Mouse (Mus musculus) left cerebral cortex, postnatal 14 days (tissue): Measurements from ENCODE around the gene Rrp7a. TPM values are rescaled to one million over a fixed set of nuclear protein-coding genes. Genes with fewer than 3 reads are reported as not detected.

Experiments
- DNase-seq, 2 experiments: peaks; one replicate each; pipeline ENCODE4 v3.0.0; 2021 to 2022; ENCODE audit warnings: low spot score in 2 of 2, mixed read lengths in 1 of 2
- intact Hi-C: fragments of 180-260 bp; cut with DNase I; formaldehyde crosslinking; loops from one replicate; pipeline ENCODE4 v1.15.1; 2025
- total RNA-seq, 2 experiments: library from RNA; stranded (reverse); gene quantifications; 2 replicates each; pipeline ENCODE4 v1.2.3; 2021

Rrp7a gene
- total RNA-seq, 2 experiments from 2014 or later = 131 to 151 TPM

DNA sequence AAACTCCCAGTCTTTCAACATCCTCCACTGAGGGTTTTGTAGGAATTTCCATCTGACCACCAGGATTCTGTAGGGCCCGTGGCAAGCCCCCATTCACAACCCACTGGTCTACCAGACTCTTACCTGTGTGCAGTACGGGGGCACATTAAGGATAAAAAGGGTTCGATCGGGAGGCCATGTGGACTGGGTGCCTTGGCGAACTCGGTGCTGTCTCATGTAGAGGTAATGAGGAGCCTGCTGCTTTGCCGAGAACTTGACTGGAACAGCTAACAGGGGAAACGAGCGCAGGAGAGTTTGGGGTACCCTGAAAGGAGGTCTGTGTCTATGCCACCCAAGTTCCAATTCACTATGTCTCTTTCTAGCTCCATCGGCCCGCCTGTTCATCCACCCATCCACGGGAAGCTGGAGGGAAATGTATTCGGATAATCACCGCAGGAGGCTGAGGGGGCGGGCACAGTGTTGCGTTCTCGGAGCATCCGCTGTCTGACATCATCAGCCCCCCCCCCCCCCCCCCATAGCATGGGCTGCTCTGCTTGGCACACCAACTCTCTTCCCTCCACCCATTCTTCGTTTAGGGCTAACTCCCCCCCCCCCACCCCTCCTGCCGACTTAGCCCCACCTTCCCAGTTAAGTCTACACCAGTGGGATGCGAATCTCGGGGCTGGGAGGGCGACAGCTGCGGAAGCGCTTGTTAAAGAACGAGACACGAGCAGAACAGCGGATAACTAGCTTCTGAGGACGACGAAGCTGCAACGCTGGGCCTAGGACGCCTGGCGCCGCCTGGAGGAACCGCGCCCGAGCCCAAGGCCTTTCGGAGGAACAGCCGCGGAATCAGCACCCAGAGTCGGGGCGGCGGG lies 664 bp downstream of the Rrp7a start:
- peak; percentile 73 to 74 for DNase-seq
- intact Hi-C loops = loop anchor here (5.0 kb wide), 1 partner anchor 315 kb away; no protein-coding TSS in a partner anchor

DNA sequence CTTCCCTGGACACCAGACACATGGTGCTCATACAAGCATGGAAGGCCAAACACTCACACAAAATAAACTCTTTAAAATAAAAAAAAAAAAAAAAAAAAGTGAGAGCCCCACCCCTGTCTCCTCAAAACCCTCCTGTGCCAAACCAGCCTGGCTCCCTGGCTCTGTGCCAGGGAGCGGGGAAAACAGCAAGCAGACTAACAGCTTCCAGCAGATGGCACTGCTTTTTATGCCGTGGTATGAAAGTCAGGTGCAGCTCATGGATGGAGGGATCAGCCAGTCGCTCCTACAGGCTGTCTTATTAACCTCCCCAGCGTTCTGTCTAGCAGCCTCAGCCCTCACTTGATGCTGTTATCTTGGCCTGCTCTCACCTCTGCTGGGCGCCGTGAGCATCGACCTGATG lies 4.2 kb downstream of the Rrp7a start:
- DNase-seq = peak; percentile 68 to 72
- intact Hi-C loops = no loop called here

GRCm38 (mm10) chr15:83115071-83115470 lies 7.5 kb downstream of the Rrp7a start:
- intact Hi-C loops = no loop called here
- no peak for DNase-seq

- intact Hi-C loops = no loop called here
- no peak for DNase-seq
Measured at GRCm38 (mm10) chr15:83114106-83114505, 8.5 kb downstream of the Rrp7a start.

DNA sequence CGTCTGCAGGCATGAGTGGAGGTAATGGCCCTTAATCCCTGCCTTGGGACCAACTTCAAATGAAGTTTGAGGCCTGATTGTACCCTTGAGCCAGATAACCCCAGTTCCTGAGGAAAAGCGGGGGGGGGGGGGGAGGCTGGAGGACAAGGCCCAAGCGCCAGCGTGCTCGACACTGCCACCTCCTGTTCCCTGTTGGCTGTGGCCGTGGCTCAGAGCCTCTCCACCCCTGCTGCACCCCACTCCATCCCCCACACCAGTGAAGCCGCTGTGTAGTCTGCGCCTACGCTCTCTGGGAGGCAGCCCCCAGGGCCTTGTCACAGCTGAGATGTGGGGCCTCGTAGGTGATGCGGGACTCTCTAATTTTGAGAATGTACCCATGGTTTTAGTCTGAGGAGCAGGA lies 9.7 kb downstream of the Rrp7a start:
- DNase-seq = peak; percentile 67 to 72
- intact Hi-C loops = no loop called here

- intact Hi-C loops = no loop called here
- no peak for DNase-seq
Measured at GRCm38 (mm10) chr15:83111874-83112273, 10.7 kb downstream of the Rrp7a start.

GRCm38 (mm10) chr15:83111290-83111689 lies 11.3 kb downstream of the Rrp7a start:
- DNase-seq = no peak
- intact Hi-C loops = no loop called here

DNA sequence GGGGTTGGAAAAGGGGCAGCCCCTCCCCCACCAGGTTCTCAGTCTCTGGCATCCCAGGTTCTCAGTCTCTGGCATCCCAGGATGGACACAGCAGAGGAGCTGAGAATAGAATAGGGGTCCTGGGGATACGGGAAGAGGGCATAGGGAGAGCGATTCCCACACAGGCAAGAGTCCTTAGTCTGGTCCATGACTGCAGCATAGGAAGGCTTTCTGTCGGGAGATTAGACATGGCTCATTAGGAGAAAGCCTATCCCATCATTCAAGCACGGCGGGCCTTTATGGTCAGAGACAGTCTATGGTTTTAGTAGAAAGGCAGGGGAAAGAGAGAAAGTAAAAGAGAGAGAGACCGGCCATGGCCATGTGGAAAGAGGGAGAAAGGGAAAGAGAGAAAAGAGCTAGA lies 14.8 kb downstream of the Rrp7a start:
- DNase-seq = no peak
- intact Hi-C loops = no loop called here

DNA sequence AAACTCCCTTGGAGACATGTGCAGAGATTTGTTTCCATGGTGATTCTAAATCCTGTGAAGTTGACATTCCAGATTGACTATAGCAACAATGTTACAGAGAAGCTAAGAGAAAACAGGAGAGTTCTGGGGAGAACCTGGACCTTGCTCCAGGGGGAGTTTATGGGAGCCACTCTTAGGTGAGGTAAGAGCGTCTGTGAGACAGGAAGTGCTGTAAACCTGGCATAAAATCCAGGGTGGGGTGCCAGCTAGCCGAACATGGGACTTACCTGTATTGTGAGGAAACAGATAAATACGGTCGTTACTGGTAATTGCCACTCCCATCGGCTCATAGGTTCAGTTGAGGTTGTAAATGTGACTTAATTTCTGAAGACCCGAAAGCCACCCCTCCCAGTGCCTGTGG lies 16.2 kb downstream of the Rrp7a start:
- intact Hi-C loops = no loop called here
- DNase-seq = no peak

- DNase-seq = no peak
- intact Hi-C loops = no loop called here
Measured at GRCm38 (mm10) chr15:83103111-83103510, 19.5 kb downstream of the Rrp7a start.

GRCm38 (mm10) chr15:83100332-83100662 lies 22.3 kb downstream of the Rrp7a start:
- intact Hi-C loops = no loop called here
- DNase-seq = no peak

DNA sequence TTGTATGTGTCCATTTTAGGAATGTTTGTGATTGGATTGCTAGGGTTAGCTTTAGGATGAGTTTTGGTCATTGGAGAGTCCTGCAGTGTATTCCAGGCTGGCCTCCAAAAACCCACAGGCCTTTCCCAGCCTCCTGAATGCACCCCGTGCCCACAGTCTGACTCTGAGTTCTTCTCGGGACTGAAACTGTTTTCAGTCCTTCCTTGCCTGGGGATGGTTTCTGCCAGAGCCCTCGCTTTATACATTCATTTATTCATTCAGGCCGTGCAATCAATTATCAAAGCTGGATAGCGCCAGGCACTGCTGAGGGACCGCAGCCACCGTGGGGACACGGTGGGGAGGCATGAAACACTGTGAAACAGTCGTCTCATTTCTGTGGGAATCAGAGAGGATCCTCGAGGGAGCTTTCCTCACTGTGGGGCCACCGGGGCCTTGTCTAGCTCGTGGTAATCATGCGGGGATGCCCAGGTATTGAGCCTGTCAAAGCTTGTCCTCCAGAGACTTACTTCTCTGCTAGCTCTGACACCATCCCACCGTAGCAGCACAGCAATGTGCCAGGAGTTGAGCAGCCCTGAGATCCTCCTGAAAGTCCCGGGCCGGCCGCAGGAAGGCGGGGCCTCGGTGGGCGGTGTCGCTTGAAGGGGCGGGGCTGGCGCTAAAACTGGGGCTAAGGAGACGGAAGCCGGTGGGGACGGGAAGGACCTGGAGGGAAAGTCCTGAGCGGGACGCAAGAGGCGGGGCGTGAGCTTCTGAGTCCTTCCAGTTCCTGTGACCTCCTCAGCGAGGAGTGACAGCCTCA lies 22.9 kb downstream of the Rrp7a start:
- intact Hi-C loops = no loop called here
- peak in 1 of 2 experiments; percentile 60 for DNase-seq

- intact Hi-C loops = no loop called here
- no peak for DNase-seq
Measured at GRCm38 (mm10) chr15:83095950-83096349, 26.7 kb downstream of the Rrp7a start.

GRCm38 (mm10) chr15:83093687-83094086 lies 28.9 kb downstream of the Rrp7a start:
- no peak for DNase-seq
- intact Hi-C loops = no loop called here

DNA sequence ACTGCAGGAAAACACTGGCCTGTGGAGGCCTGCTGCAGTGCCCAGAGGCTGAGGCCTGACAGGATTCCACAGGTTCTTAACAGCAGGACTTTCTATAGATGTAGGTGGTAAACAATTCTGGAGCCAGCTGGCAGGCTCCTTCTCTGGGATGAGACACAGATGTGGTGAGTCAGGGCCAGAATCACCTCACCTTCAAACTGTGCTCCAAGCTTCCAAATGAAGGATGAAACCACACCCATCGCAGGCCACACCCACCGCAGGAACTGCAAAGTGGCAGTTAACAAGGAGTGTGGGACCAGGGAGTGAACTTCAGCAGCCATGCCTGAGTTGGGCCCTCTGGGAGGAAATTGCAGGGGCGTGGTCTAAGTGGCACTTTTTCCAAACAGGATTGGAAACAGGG lies 31.7 kb downstream of the Rrp7a start:
- intact Hi-C loops = no loop called here

DNA sequence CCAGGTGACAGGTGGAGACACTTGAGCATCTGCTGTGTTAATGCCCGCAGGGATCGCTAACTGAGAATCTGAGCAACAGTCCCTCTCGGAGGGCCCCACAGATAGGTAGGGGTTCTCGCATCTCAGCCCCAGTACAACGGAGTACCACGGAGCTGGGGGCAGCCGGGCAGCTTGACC lies 33.3 kb downstream of the Rrp7a start, which contains the start of gene Serhl:
Gene Serhl (plus strand): TSS at position 78 of the 177 bp plus-strand sequence.
- intact Hi-C loops = no loop called here
- DNase-seq = no peak

More for the DNA sequence above, 31.7 kb downstream of the Rrp7a start:
- no peak for DNase-seq

DNA sequence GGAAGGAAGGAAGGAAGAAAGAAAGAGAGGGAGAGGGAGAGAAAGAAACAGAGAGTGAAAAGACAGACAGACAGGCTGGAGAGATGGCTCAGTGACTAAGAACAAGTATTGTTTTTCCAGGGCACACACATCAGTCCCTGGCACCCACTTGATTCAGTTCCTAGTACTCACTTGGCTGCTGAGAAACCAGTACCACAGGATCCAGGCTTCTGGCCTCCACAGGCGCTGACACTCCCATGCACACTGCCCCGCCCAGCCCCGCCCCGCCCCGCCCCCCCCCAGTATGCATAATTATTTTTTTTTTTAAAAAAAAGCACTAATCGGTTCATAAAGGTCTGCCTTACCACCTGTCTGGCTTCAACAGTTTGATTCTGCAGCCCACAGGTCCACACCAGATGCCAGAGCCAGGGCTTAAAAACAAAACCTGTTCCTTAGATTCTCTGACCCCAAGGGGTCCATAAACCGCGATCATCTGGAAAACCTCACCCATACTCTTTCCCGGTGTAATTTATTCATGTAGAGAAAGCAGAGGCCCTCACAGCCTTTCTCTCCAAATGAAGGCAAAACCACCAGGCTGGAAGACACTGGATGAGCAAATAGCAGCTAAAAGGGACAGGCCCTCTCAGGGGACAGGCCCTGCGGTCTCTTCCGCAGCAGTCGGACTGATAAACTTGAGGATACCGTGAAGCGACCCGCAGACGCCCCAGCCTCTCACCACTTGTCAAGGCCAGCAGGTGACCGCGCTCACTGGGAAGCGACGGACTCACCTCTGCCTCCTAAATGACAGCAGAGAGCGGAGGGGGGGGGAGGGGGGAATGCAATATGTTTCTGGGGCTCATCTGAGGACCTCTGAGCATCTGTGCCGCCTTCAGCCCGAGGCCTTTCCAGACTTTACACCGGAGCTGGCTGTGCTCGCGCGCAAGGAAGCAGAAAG lies 33.8 kb downstream of the Rrp7a start:
- intact Hi-C loops = no loop called here
- no peak for DNase-seq

DNA sequence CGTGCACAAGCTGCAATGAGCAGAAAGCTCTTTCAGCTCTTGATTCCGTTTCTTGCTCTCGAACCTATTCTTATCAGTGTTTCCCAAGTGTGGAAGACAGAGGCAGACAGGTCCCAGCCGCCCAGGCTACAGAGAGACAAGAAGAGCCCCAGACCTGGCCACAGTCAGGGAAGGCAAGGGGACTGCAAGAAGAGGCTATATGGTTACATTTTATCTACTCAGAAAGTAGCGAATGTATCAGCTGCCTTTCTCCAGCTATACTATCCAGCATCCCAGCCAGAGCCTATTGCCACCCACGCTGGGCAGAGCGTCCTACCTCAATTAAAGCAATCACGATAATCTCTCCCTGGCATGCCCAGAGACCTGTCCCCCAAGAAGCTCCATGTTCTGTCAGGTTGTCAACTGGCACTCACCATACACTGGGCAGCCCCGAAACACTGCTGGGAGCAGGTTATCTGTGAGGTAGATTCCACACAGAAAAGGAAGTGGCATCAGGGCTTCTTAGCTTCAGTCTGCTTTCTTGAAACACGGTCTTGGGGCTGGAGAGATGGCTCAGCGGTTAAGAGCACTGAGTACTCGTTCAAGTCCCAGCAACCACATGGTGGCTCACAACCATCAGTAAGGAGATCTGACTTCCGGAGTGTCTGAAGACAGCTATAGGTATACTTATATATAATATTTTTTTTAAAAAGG lies 35.8 kb downstream of the Rrp7a start:
- intact Hi-C loops = no loop called here
- DNase-seq = no peak

DNA sequence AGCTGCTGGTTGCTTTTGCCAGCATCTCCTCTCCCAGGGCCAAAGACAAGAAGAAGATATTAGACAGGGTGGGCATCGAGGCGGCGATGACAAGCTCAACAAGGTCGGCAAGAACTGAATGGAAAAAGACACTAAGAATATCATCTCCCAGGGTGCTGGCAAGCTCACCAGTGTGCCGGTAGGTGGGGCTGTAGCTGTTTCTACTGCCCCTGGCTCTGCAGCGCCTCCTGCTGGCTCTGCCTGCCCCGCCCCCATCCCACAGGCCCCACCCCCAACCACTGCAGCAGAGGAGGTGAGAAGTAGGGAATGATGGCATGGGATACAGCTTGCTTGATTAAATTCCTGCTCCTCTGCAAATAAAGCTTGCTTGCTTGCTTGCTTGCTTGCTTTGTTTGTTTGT lies 36.7 kb downstream of the Rrp7a start:
- intact Hi-C loops = no loop called here
- peak; percentile 33 to 54 for DNase-seq
